Mouse (Mus musculus): ENCODE measurements around the gene Flywch1.

GRCm38 (mm10) chr17:23758801-23759200 lies 12.6 kb downstream of the Flywch1 start:
- TF ChIP-seq CTCF (IDR thresholded peaks at IDR 0.05; ENCODE audit: low read depth) = no peak
- TF ChIP-seq EP300 (IDR thresholded peaks at IDR 0.05; ENCODE audit: low read depth) = no peak

All from liver, embryonic 14.5 days (tissue).